Mouse (Mus musculus): ENCODE results near the gene Cdon. TPM values are rescaled to one million over a fixed set of nuclear protein-coding genes. Genes with fewer than 3 reads are reported as not detected.

Gene Cdon
- total and polyA plus RNA-seq, 3 experiments, result 1.0 to 1.5 TPM; not detected in 1

GRCm38 (mm10) chr9:35430476-35430875, 9.5 kb downstream of the Cdon start:
- Histone ChIP-seq H3K4me1 (ENCODE audit: control insufficient read depth in 1 of 2, insufficient read depth in 2 of 2, low read length in 2 of 2) (no peaks in the 10 kb centered on the region), H3K4me3 (ENCODE audit: control insufficient read depth in 1 of 2, insufficient read depth in 1 of 2, low read depth in 2 of 2, low read length in 2 of 2) (no peak overlapping the region), H3K27me3 (ENCODE audit: control insufficient read depth in 1 of 2, insufficient read depth in 2 of 2, low read length in 2 of 2) (no peaks in the 10 kb centered on the region), H3K27ac (ENCODE audit: control insufficient read depth, low read depth, low read length) (no peak overlapping the region), H3K36me3 (ENCODE audit: control insufficient read depth in 1 of 2, insufficient read depth in 2 of 2, low read length in 2 of 2) (no peaks in the 10 kb centered on the region), H3K9me3 (replicated peaks; ENCODE audit: insufficient read depth, low read length) (no peaks in the 10 kb centered on the region), H3K79me2 (ENCODE audit: control insufficient read depth, insufficient read depth, low read length, poor library complexity) (no peaks in the 10 kb centered on the region), H3K9ac (ENCODE audit: control insufficient read depth, low read depth, low read length, poor library complexity, severe bottlenecking) (no peak overlapping the region)
- TF ChIP-seq KAT2A (conservative IDR thresholded peaks at IDR 0.05; ENCODE audit: low read depth, low read length) (no peak), ZC3H11A (IDR thresholded peaks at IDR 0.05; ENCODE audit: low read depth, low read length) (no peak), SMC3 (IDR thresholded peaks at IDR 0.05; ENCODE audit: low read depth, low read length) (no peak), E2F4 (IDR thresholded peaks at IDR 0.05; ENCODE audit: borderline replicate concordance, low read depth, low read length) (no peak), UBTF (IDR thresholded peaks at IDR 0.05; ENCODE audit: borderline replicate concordance, insufficient read depth, low read depth, low read length) (no peak), USF2 (IDR thresholded peaks at IDR 0.05; ENCODE audit: borderline replicate concordance in 1 of 2, insufficient read depth in 1 of 2, low read depth in 1 of 2, low read length in 2 of 2) (no peak), TAL1 (IDR thresholded peaks at IDR 0.05; ENCODE audit: low read length) (no peak), MEF2A (IDR thresholded peaks at IDR 0.05; ENCODE audit: extremely low read depth, insufficient replicate concordance, low read depth, low read length, poor library complexity, severe bottlenecking) (no peak), CHD2 (IDR thresholded peaks at IDR 0.05; ENCODE audit: low read length) (no peak), GABPA (IDR thresholded peaks at IDR 0.05; ENCODE audit: low read depth, low read length) (no peak), POLR2AphosphoS2 (IDR thresholded peaks at IDR 0.05; ENCODE audit: low read length) (no peak), POLR2AphosphoS5 (IDR thresholded peaks at IDR 0.05; ENCODE audit: borderline replicate concordance, low read depth, low read length) (no peak), JUND (IDR thresholded peaks at IDR 0.05; ENCODE audit: low read depth, low read length) (no peak), TBP (IDR thresholded peaks at IDR 0.05; ENCODE audit: low read depth, low read length) (no peak), TCF12 (IDR thresholded peaks at IDR 0.05; ENCODE audit: low read depth, low read length) (no peak), ZNF384 (IDR thresholded peaks at IDR 0.05; ENCODE audit: low read depth, low read length) (no peak), MAX (IDR thresholded peaks at IDR 0.05; ENCODE audit: low read length) (no peak), ZKSCAN1 (IDR thresholded peaks at IDR 0.05; ENCODE audit: low read depth, low read length) (no peak), MYC (IDR thresholded peaks at IDR 0.05; ENCODE audit: low read depth, low read length) (no peak)
- no peak for DNase-seq (ENCODE audit: low read depth, low spot score)

GRCm38 (mm10) chr9:35431396-35431795, 10.5 kb downstream of the Cdon start:
- H3K4me3 ChIP-seq (ENCODE audit: control insufficient read depth in 1 of 2, insufficient read depth in 1 of 2, low read depth in 2 of 2, low read length in 2 of 2), result no peak overlapping the region
- TF ChIP-seq MAX (IDR thresholded peaks at IDR 0.05; ENCODE audit: low read length), result no peak
- TF ChIP-seq CHD1 (IDR thresholded peaks at IDR 0.05; ENCODE audit: low read depth, low read length), result no peak
- TF ChIP-seq USF1 (IDR thresholded peaks at IDR 0.05; ENCODE audit: low read depth, low read length), result no peak
- TF ChIP-seq RAD21 (IDR thresholded peaks at IDR 0.05; ENCODE audit: low read depth, low read length), result no peak
- no peak for TF ChIP-seq ZC3H11A (IDR thresholded peaks at IDR 0.05; ENCODE audit: low read depth, low read length)
- no peak for TF ChIP-seq CHD2 (IDR thresholded peaks at IDR 0.05; ENCODE audit: low read length)
- TF ChIP-seq SIN3A (IDR thresholded peaks at IDR 0.05; ENCODE audit: low read length), result no peak
- TF ChIP-seq KAT2A (conservative IDR thresholded peaks at IDR 0.05; ENCODE audit: low read depth, low read length), result no peak
- no peak for TF ChIP-seq MYB (IDR thresholded peaks at IDR 0.05; ENCODE audit: low read depth, low read length)
- no peak for TF ChIP-seq ZKSCAN1 (IDR thresholded peaks at IDR 0.05; ENCODE audit: low read depth, low read length)
- no peak for TF ChIP-seq TBP (IDR thresholded peaks at IDR 0.05; ENCODE audit: low read depth, low read length)
- no peak for TF ChIP-seq NRF1 (IDR thresholded peaks at IDR 0.05; ENCODE audit: insufficient read depth, low read depth, low read length, poor library complexity, severe bottlenecking)
- no peak for TF ChIP-seq HCFC1 (IDR thresholded peaks at IDR 0.05; ENCODE audit: low read depth, low read length)
- no peak for TF ChIP-seq POLR2AphosphoS5 (IDR thresholded peaks at IDR 0.05; ENCODE audit: borderline replicate concordance, low read depth, low read length)
- no peak for TF ChIP-seq GABPA (IDR thresholded peaks at IDR 0.05; ENCODE audit: low read depth, low read length)
- no peaks in the 10 kb centered on the region for H3K27me3 ChIP-seq (ENCODE audit: control insufficient read depth in 1 of 2, insufficient read depth in 2 of 2, low read length in 2 of 2)
- H3K9ac ChIP-seq (ENCODE audit: control insufficient read depth, low read depth, low read length, poor library complexity, severe bottlenecking), result no peak overlapping the region
- no peaks in the 10 kb centered on the region for H3K4me1 ChIP-seq (ENCODE audit: control insufficient read depth in 1 of 2, insufficient read depth in 2 of 2, low read length in 2 of 2)
- no peaks in the 10 kb centered on the region for H3K36me3 ChIP-seq (ENCODE audit: control insufficient read depth in 1 of 2, insufficient read depth in 2 of 2, low read length in 2 of 2)
- no peaks in the 10 kb centered on the region for H3K79me2 ChIP-seq (ENCODE audit: control insufficient read depth, insufficient read depth, low read length, poor library complexity)
- no peaks in the 10 kb centered on the region for H3K9me3 ChIP-seq (replicated peaks; ENCODE audit: insufficient read depth, low read length)
- H3K27ac ChIP-seq (ENCODE audit: control insufficient read depth, low read depth, low read length), result no peak overlapping the region
- no peak for DNase-seq (ENCODE audit: low read depth, low spot score)
